Mouse (Mus musculus) megakaryocyte, embryonic 14.5 days (primary cell): ENCODE data around the gene Dok7.

Experiments used
- FLI1 ChIP-seq: IDR thresholded peaks from 2 replicates; pipeline ENCODE4 v1.6.1; 2012; ENCODE audit warnings: low read length, inconsistent platforms, mixed read lengths
- GATA1 ChIP-seq: IDR thresholded peaks from 3 replicates; pipeline ENCODE4 v1.6.1; 2012; ENCODE audit warnings: mixed read lengths, low read length, inconsistent platforms, borderline replicate concordance

DNA sequence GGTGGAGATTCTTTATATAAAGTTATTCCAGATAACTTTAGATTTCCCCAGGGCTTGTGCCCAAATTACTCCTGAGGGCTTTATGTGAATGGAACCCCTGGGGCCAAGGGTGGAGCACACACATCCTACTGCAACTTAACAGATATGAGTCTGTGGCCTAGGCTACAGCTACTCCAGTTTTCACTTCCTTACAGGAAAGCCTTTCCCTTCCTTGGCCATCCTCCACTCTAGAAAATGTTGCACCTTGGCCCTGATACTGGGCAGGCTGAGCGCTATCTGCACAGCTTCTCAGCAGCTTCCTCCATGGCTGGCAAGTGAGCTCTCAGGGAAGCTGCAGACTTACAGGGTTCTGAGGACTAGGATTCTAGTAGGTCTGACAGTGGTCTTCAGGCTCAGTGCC, 27.3 kb upstream of the Dok7 start:
- no peak for TF ChIP-seq GATA1
- no peak for TF ChIP-seq FLI1
